Mouse (Mus musculus) frontal cortex, postnatal 25 days (tissue): ENCODE data around the gene Trip11.
A peak's percentile ranks its signal among the peaks of the same experiment; 100 is the strongest.
"Not testable (repeated sequence)": the region's sequence is repeated elsewhere in the genome, so short reads cannot be mapped to it uniquely, and the experiment has no call there.

Experiments
- DNase-seq, 2 experiments: peaks; one replicate each; pipeline ENCODE4 v3.0.0; 2022; ENCODE audit warnings: low spot score in 2 of 2

Gene Trip11

DNA sequence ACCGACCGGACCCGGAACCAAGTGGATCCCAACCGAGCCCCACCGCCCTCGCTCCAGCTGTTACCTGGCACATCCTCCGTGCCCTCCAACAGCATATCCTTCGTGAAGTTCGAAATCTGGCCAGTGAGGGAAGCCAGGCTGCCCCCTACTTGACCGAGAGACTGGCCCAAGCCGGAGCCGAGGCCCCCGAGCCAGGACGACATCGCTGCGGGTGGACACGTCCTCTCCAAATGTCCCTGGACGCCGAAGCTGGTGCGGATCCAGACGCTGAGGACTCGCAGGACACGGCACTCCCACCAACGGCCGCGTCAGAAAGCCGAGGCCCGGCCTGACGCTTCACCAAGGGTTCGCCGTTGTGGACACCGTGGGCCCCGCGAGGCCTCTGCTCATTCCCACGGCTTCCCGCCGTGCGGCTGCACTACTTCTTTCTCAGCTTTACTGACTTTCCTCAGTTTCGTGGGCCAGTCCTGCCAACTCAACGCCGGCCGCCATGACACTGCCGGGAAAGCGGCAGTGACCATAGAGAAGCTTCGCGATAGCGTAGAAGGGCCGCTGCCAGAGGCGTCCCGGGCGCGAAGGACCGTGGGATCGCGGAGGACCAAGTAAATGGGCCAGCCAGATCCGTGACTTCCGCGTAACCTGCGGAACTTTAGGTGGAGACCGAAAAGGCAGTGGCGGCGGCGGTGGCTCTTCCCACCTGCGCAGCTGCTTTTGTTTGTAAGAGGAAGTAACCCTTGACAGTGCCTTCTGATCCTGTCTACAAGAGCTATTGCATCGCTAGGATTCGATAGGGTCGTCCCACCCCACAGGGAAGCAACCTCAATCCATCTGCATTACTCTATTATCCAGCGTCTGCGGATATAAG, at the start of gene Trip11:
Gene Trip11 (minus strand): TSS at position 642 of the 865 bp plus-strand sequence.
- DNase-seq, result peak; percentile 86 to 88

- DNase-seq, result not testable (repeated sequence)
Measured at GRCm38 (mm10) chr12:101958960-101959780, 46.1 kb upstream of the Trip11 start.

DNA sequence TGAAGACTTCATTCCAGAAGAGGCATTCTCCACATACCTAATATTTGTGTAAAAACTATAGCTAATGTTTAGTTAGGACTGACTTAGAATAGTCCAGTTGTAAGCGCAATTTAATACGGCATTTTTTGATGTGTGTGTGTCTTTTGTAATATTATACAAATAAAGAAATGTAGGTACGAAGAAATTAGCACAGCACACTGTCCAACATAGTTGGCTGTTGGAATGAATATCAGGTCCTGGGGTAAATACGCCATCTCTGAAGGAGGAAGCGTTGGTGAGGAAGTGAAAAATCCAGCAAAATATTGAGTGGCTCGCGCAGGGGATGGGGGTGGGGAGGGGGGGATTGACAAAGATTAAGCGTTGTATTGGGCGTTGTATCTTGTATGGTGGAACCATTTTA, 45.5 kb upstream of the Trip11 start:
- DNase-seq, result no peak

DNA sequence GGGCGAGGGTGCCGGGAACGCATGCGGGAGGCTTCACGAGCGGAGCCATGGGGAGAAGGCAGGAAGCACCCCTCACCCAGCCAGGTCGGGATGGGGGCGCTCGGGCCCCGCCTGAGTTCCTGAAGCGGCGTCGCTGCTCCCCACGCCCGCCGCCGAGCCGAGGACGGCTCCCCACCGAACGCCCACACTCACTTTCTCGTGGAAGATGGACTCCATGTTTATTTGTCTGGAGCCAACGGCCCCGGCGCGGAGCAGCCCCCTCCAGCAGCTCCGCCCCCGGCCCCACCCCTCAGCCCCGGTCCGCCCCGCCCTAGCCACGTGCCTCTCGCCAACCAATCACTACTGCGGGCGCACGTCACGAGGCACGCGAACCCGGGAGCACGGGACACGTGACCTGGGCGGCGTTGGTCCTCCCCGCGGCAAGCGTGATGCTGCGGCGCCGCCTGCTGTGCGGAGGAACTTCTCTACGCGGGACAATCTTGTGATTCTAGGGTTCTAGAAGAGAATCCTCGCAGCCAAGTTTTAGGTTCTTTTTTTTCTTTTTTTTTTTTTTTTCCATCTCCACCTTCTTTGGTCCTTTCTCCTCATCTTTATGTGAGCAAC, 45.0 kb upstream of the Trip11 start, which contains the start of gene Atxn3:
Gene Atxn3 (minus strand): TSS at position 305 of the 603 bp plus-strand sequence.
- DNase-seq, result peak; percentile 92 to 95

- peak in 1 of 2 experiments; percentile 9 for DNase-seq
Measured at GRCm38 (mm10) chr12:101957079-101957941, 44.2 kb upstream of the Trip11 start.

- DNase-seq, result not testable (repeated sequence)
Measured at GRCm38 (mm10) chr12:101955821-101956220, 42.8 kb upstream of the Trip11 start.

- no peak for DNase-seq
Measured at GRCm38 (mm10) chr12:101948801-101949200, 35.7 kb upstream of the Trip11 start.

GRCm38 (mm10) chr12:101947986-101948385, 34.9 kb upstream of the Trip11 start:
- DNase-seq, result no peak

GRCm38 (mm10) chr12:101937572-101937971, 24.5 kb upstream of the Trip11 start:
- no peak for DNase-seq

DNA sequence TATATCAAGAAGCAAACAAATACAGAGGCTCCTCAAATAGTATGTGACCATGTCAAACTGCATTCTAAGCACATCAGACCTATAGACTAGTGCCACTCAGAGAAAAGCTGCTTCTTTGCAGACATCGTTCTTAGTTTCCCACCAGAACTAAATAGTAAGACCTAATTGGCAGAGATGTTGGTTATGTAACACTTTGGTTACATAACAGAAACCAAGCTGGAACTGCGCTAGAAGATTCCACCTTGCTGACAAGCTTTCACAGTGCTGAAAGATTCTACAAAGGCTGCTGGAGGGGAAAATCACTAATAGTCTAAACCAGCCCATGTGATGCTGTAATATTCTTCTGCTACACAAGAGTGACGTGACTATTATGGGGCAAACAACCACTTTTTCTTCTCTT, 22.2 kb upstream of the Trip11 start:
- DNase-seq, result no peak

DNA sequence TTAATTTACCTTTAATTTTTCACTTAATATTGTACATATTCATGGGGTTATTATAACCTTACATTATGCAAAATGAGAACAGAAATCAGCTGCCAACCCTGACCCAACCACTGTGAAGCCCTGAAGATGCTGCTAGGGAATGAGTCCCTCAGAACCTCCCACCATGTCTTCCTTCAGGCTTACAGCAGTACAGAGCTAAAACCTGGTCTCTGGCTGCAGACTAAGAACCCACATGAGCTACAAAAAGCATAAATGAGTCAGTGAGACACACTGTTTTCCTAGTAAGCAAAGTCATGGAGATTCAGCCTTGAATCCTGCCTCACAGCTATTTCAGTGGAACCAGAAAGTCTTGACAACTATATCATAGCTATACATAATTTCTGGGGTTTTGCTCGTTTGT, 15.4 kb upstream of the Trip11 start:
- no peak for DNase-seq

DNA sequence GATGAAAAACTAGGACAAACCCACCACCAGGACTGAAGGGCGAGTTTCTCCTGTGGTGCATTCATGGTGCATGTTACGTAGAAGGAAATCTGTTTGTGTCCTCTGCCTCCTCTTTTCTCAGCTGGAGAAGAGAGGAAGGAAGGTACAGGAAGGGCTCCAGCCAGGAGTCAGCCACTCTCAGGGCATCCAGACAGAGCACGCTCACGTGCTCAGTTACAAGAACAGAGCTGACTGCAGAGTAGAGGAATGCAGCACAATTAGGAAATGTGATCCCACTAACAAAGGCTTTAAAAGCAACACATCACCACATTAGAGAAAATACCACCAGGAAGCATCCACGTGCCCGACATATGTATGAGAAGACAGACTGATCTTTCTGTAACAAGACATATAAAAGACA, 9.2 kb upstream of the Trip11 start:
- no peak for DNase-seq

- DNase-seq, result no peak
Measured at GRCm38 (mm10) chr12:101919847-101920246, 6.8 kb upstream of the Trip11 start.

GRCm38 (mm10) chr12:101917165-101917564, 4.1 kb upstream of the Trip11 start:
- DNase-seq, result no peak

DNA sequence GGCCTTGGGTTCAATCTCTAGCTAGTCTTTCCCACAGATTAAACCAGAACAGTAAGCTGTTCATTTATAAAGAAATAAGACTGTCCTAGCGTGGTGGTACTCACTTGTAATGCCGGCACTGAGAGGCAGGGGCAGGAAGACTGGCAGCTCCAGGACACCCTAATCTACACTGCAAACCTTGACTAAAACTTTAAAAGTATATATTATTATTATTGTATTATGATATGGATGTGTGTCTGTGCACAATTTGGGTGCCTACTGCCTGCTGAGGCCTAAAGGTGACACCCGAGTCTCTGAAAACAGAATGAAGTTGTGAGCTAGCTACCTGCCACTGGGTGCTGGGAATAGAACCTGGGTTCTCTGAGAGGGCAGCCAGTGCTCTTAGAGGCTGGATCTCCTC, 1.7 kb downstream of the Trip11 start:
- DNase-seq, result no peak

DNA sequence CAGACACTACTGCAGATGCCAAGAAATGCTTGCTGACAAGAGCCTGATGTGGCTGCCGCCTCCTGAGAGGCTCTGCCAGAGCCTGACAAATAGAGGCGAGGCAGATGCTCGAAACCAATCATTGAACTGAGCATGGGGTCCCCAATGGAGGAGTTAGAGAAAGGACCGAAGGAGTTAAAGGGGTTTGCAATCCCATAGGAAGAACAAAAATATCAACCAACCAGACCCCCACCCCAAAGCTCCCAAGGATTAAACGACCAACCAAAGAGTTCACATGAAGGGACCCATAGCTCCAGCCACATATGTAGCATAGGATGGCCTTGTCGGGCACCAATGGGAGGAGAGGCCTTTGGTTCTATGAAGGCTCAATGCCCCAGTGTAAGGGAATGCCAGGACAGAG, 2.7 kb downstream of the Trip11 start:
- no peak for DNase-seq

- DNase-seq, result no peak
Measured at GRCm38 (mm10) chr12:101905817-101906216, 7.2 kb downstream of the Trip11 start.

DNA sequence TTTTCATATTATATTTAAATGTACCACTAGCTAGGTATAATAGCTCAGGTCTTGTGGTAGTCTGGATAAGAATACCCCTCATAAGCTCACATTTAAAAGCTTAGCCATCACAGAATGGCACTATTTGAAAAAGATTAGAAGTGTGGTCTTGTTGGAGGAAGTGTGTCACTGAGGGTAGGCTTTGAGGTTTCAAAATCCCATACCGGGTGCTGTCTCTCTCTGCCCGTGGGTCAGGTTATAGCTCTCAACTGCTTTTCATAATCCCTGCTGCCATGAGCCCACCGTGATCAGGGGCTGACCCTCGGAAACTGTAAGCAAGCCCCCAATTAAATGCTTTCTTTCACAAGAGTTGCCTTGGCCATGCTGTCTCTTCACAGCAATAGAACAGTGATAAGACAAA, 8.2 kb downstream of the Trip11 start:
- no peak for DNase-seq

GRCm38 (mm10) chr12:101904170-101904569, 8.9 kb downstream of the Trip11 start:
- no peak for DNase-seq

- DNase-seq, result no peak
Measured at GRCm38 (mm10) chr12:101899671-101900245, 13.3 kb downstream of the Trip11 start.

GRCm38 (mm10) chr12:101898966-101899365, 14.1 kb downstream of the Trip11 start:
- DNase-seq, result no peak
